Mouse (Mus musculus) small intestine, adult 2 months (tissue): ENCODE data around the gene Dtx3.

Source experiments
- CTCF ChIP-seq: fragments of 200-500 bp; IDR thresholded peaks from 2 replicates; pipeline ENCODE4 v1.5.1; 2012; ENCODE audit warnings: low read depth, mild to moderate bottlenecking, control low read depth, inconsistent platforms, low read length, moderate library complexity, mixed read lengths; ENCODE audit not compliant: insufficient replicate concordance, insufficient read length; ENCODE audit errors: extremely low read depth
- POLR2A ChIP-seq: fragments of 200-500 bp; IDR thresholded peaks from 2 replicates; pipeline ENCODE4 v1.6.1; 2012; ENCODE audit warnings: low read depth, mild to moderate bottlenecking, control low read depth, inconsistent platforms, low read length, moderate library complexity

DNA sequence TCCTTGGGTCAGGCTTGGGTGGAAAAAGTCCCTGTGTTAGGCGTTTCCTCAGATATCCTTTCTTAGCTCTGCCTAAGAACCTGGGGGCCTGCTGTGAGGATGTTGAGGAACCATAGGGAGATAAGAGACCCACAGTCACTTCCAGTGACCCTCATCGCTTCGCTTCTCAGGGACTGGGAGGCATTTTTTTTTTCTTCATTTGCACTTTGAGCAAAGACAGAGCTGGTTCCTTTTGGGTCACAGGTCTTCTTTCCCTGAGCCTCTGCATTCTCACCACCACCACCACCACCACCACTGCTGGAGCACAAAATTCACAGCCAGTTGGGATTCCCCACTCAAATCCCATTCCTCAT, 14.9 kb downstream of the Dtx3 start:
- TF ChIP-seq CTCF (no peak), POLR2A (no peak)
